Mouse (Mus musculus): ENCODE measurements at regions not wholly inside any gene's neighbourhood (a gene's known extent, or its start where the extent isn't known, plus 50 kb on each side); places are given as distances from the start of the nearest gene placed in this dataset.
"Not testable (repeated sequence)": the region's sequence is repeated elsewhere in the genome, so short reads cannot be mapped to it uniquely, and the experiment has no call there.

DNA sequence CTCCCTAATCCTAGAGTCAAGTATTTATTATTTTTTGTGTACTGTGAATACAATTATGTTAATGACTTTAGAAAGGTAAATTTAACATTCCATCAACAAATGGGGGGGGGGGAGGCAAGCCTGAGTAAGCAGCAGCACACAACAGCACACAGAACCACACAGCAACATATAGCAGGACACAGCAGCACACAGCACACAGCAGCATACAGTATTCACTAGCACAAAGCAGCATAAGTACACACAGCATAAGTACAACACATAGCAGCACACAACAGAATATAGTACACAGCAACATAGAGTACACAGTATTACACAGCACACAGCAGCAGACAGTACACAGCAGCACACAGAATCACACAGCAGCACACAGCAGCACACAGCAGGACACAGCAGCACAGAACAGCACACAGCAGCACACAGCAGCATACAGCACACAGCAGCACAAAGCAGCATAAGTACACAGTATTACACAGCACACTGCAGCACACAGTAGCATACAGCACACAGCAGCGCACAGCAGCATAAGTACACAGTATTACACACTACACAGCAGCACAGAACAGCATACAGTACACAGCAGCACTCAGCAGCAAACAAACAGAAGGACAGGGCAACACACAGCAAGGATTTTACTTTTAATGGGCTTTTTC, 605.7 kb downstream of the Tbl1xr1 start:
- no peak overlapping the region for H3K9ac ChIP-seq (replicated peaks)
- no peak overlapping the region for H3K4me2 ChIP-seq (replicated peaks)
- no peaks in the 10 kb centered on the region for H3K36me3 ChIP-seq
- H3K4me1 ChIP-seq = no peaks in the 10 kb centered on the region
- H3K9me3 ChIP-seq = no peaks in the 10 kb centered on the region
- WGBS = 86% methylated on average over 1 of the region's 1 CpGs
- no peak overlapping the region for H3K4me3 ChIP-seq
- ATAC-seq (replicated peaks) = no peak; the same call in 1 of the 2 replicates
- H3K27me3 ChIP-seq = no peaks in the 10 kb centered on the region
- no peak overlapping the region for H3K27ac ChIP-seq (replicated peaks)

- no peak for ATAC-seq (replicated peaks)
These were observed 622.9 kb downstream of the Tbl1xr1 start for GRCm38 (mm10) chr3:22699317-22699716.

DNA sequence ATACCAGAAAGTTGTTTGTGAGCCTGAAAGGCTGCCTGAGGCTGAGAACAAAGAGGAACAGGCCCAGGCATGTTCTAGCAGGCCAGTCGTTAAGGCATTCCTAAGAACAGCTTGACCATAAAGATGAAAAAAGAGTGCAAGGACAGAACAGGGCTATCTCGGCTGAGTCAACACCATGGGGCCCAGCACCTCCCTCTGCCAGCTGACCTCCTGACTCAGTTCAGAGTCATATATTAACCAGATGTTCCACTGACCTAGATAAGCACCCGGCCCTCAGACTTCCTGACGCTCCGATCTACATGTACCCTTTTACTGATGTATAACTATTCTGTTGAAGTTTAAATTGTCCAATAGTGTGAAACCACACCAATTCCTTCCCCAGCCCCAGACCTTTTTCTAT, 625.0 kb downstream of the Tbl1xr1 start:
- not testable (repeated sequence) for H3K4me1 ChIP-seq; ATAC-seq (replicated peaks); H3K36me3 ChIP-seq; H3K4me3 ChIP-seq; H3K9me3 ChIP-seq; H3K4me2 ChIP-seq (replicated peaks); H3K9ac ChIP-seq (replicated peaks); H3K27me3 ChIP-seq; H3K27ac ChIP-seq (replicated peaks)
- 90% methylated on average over 5 of the region's 5 CpGs for WGBS

More at GRCm38 (mm10) chr3:22699317-22699716, 622.9 kb downstream of the Tbl1xr1 start:
- H3K9ac ChIP-seq (replicated peaks) = no peak overlapping the region
- no peak overlapping the region for H3K4me2 ChIP-seq (replicated peaks)
- no peaks in the 10 kb centered on the region for H3K36me3 ChIP-seq
- H3K4me3 ChIP-seq = no peak overlapping the region
- H3K27me3 ChIP-seq = no peaks in the 10 kb centered on the region
- H3K4me1 ChIP-seq = no peaks in the 10 kb centered on the region
- no peak overlapping the region for H3K27ac ChIP-seq (replicated peaks)
- no peaks in the 10 kb centered on the region for H3K9me3 ChIP-seq

- Histone ChIP-seq H3K9ac (replicated peaks) (no peak overlapping the region), H3K27ac (replicated peaks) (no peak overlapping the region), H3K4me1 (no peaks in the 10 kb centered on the region), H3K4me2 (replicated peaks) (no peak overlapping the region), H3K36me3 (no peaks in the 10 kb centered on the region), H3K9me3 (no peaks in the 10 kb centered on the region), H3K27me3 (no peaks in the 10 kb centered on the region), H3K4me3 (no peak overlapping the region)
- 84% methylated on average over 14 of the region's 17 CpGs for WGBS
- no peak for ATAC-seq (replicated peaks)
These were observed 629.2 kb downstream of the Tbl1xr1 start for GRCm38 (mm10) chr3:22705673-22706072.

DNA sequence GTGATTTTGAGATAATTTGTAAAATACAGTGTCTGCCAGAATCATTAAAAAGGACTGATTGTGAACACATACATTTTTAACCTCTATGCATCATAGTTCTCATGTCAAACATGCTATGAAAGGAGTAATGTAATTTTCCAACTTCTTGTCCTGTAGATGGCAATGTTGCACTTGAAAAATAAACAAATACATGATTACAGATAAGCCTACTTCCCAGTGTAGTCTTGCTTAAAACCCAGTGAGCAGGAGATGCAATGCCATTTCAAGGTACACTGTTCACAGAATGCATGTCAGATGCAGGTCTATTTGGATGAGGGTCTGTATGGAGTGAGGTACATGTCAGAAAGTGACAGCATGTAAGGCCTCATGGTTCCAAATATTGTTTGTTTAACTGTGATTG, 668.6 kb downstream of the Tbl1xr1 start:
- no peaks in the 10 kb centered on the region for H3K4me1 ChIP-seq
- no peak overlapping the region for H3K4me3 ChIP-seq
- H3K36me3 ChIP-seq = no peaks in the 10 kb centered on the region
- no peak overlapping the region for H3K27ac ChIP-seq (replicated peaks)
- peak; percentile 79 for ATAC-seq (replicated peaks)
- H3K9ac ChIP-seq (replicated peaks) = no peak overlapping the region
- no peak overlapping the region for H3K4me2 ChIP-seq (replicated peaks)
- no peaks in the 10 kb centered on the region for H3K9me3 ChIP-seq
- H3K27me3 ChIP-seq = no peaks in the 10 kb centered on the region

Measured in forebrain, embryonic 15.5 days (tissue).